Mouse (Mus musculus) myocyte (in vitro differentiated cells): ENCODE measurements around the gene Ttc24.

Experiments
- E2F4 ChIP-seq: IDR thresholded peaks from one replicate; pipeline ENCODE4 v1.6.1; 2011; ENCODE audit warnings: mild to moderate bottlenecking, control low read depth, moderate library complexity; ENCODE audit not compliant: insufficient read depth
- MAX ChIP-seq: IDR thresholded peaks from one replicate; pipeline ENCODE4 v1.6.1; 2011; ENCODE audit warnings: low read depth, mild to moderate bottlenecking, control low read depth
- MYOD1 ChIP-seq, 3 experiments: IDR thresholded peaks; one replicate each; pipeline ENCODE4 v1.6.1; 2011; ENCODE audit warnings: control low read depth in 2 of 3, low read depth in 2 of 3, mild to moderate bottlenecking in 2 of 3, moderate library complexity in 1 of 3; ENCODE audit not compliant: insufficient read length in 2 of 3, control insufficient read depth in 1 of 3
- POLR2A ChIP-seq: IDR thresholded peaks from one replicate; pipeline ENCODE4 v1.6.1; 2011; ENCODE audit warnings: low read depth, mild to moderate bottlenecking, control low read depth, moderate library complexity; ENCODE audit not compliant: insufficient read length
- REST ChIP-seq: IDR thresholded peaks from one replicate; pipeline ENCODE4 v1.6.1; 2011; ENCODE audit warnings: mild to moderate bottlenecking, control low read depth, moderate library complexity; ENCODE audit not compliant: insufficient read depth, insufficient read length
- SRF ChIP-seq: IDR thresholded peaks from one replicate; pipeline ENCODE4 v1.6.1; 2011; ENCODE audit warnings: low read depth; ENCODE audit not compliant: control insufficient read depth, insufficient read length
- TCF12 ChIP-seq: IDR thresholded peaks from one replicate; pipeline ENCODE4 v1.6.1; 2011; ENCODE audit warnings: mild to moderate bottlenecking, control low read depth; ENCODE audit not compliant: poor library complexity, insufficient read depth, severe bottlenecking

- TF ChIP-seq SRF (no peak), POLR2A (no peak), MYOD1 (IDR thresholded peaks at IDR 0.05; ENCODE audit: control insufficient read depth in 1 of 3, insufficient read length in 2 of 3, low read depth in 2 of 3) (no peak), MAX (no peak), REST (no peak), E2F4 (no peak), TCF12 (no peak)
Observed at GRCm38 (mm10) chr3:88030608-88031395, 47.3 kb downstream of the Ttc24 start.
